Mouse (Mus musculus): Measurements from ENCODE around the gene Allc. TPM values are rescaled to one million over a fixed set of nuclear protein-coding genes. Genes with fewer than 3 reads are reported as not detected.

Gene Allc
- total RNA-seq, 1 experiment = not detected

DNA sequence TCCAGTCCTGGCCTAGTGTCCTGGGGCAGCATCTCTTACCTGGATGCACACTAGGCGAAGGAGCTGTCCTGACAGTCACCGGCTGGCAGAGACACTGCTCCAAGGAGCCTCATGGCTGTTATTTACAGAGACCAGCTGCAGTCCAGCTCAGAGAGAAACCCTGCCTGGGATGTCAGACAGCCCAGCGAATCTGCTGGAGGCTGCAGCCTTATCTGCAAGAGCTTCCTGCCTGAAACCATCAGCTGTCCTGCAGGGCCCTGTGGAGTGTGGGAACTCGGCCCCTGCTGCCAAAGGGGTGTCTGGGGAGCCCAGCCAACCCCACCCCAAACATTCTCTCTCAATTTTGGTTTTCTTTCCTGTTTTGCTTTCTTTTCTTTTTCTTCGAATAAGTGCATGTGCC lies 40.9 kb upstream of the Allc start, which contains the start of gene Colec11:
TSS of gene Colec11 (minus strand) at position 183 of the 400 bp plus-strand sequence.
- H3K4me3 ChIP-seq (ENCODE audit: insufficient read depth in 1 of 2, low read depth in 1 of 2, low read length in 2 of 2, poor library complexity in 1 of 2, severe bottlenecking in 1 of 2) = no peak within 1 kb of the TSS

DNA sequence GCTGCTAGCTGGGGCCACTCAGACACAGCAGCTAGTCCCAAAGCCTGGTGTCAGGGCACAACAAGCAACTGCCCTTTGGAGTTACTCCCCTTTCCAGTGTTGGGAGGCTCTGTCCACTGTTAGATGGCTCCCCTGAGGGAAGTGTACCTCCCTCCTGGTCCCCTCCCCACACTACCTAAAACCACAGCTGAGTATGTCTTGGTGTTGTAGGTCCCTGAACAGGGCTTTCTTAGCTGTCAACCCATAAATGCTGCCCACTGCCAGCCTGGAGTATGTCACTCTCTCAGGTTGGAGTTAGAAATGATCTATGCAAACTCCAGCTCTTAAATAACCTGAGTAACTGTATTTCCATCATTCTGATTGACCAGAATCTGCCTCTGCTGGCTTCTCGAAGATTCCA lies 40.3 kb upstream of the Allc start:
- no peak for TF ChIP-seq HCFC1 (IDR thresholded peaks at IDR 0.05; ENCODE audit: borderline replicate concordance, insufficient read depth, low read length)
- no peak for TF ChIP-seq ZNF384 (IDR thresholded peaks at IDR 0.05; ENCODE audit: low read depth, low read length)
- no peak for TF ChIP-seq ZC3H11A (IDR thresholded peaks at IDR 0.05; ENCODE audit: borderline replicate concordance, low read depth, low read length)
- TF ChIP-seq MAFK (IDR thresholded peaks at IDR 0.05; ENCODE audit: insufficient read depth, low read depth, low read length) = no peak
- TF ChIP-seq CHD2 (IDR thresholded peaks at IDR 0.05; ENCODE audit: low read depth, low read length) = no peak
- Histone ChIP-seq H3K4me1 (ENCODE audit: control insufficient read depth in 2 of 2, insufficient read depth in 2 of 2, low read length in 2 of 2, poor library complexity in 1 of 2) (no peaks in the 10 kb centered on the region), H3K9ac (ENCODE audit: insufficient read depth, low read depth, low read length, poor library complexity, severe bottlenecking) (no peak overlapping the region), H3K36me3 (ENCODE audit: control insufficient read depth, insufficient read depth, low read length, poor library complexity, severe bottlenecking) (no peaks in the 10 kb centered on the region), H3K9me3 (ENCODE audit: control insufficient read depth, insufficient read depth, low read depth, low read length) (no peaks in the 10 kb centered on the region), H3K4me3 (ENCODE audit: insufficient read depth in 1 of 2, low read depth in 1 of 2, low read length in 2 of 2, poor library complexity in 1 of 2, severe bottlenecking in 1 of 2) (no peak overlapping the region), H3K27ac (ENCODE audit: insufficient read depth, low read depth, low read length, poor library complexity, severe bottlenecking) (no peak overlapping the region)
- in situ Hi-C loops (cut with MboI; ENCODE audit: low sequenced_read_pairs in 2 of 2, unreplicated experiment in 2 of 2) = no loop called here
- no peak for DNase-seq (ENCODE audit: low read depth, low spot score)

More for the DNA sequence above, 40.9 kb upstream of the Allc start, which contains the start of gene Colec11:
- DNase-seq (ENCODE audit: low read depth, low spot score) = no peak
- H3K9me3 ChIP-seq (ENCODE audit: control insufficient read depth, insufficient read depth, low read depth, low read length) = no peaks in the 10 kb centered on the region
- no peak within 1 kb of the TSS for H3K27ac ChIP-seq (ENCODE audit: insufficient read depth, low read depth, low read length, poor library complexity, severe bottlenecking)
- no peaks in the 10 kb centered on the region for H3K4me1 ChIP-seq (ENCODE audit: control insufficient read depth in 2 of 2, insufficient read depth in 2 of 2, low read length in 2 of 2, poor library complexity in 1 of 2)
- no peak within 1 kb of the TSS for H3K9ac ChIP-seq (ENCODE audit: insufficient read depth, low read depth, low read length, poor library complexity, severe bottlenecking)
- in situ Hi-C loops (cut with MboI; ENCODE audit: low sequenced_read_pairs in 2 of 2, unreplicated experiment in 2 of 2) = no loop called here
- no peak for TF ChIP-seq MAFK (IDR thresholded peaks at IDR 0.05; ENCODE audit: insufficient read depth, low read depth, low read length)
- TF ChIP-seq CHD2 (IDR thresholded peaks at IDR 0.05; ENCODE audit: low read depth, low read length) = no peak
- no peak for TF ChIP-seq HCFC1 (IDR thresholded peaks at IDR 0.05; ENCODE audit: borderline replicate concordance, insufficient read depth, low read length)
- no peak for TF ChIP-seq ZC3H11A (IDR thresholded peaks at IDR 0.05; ENCODE audit: borderline replicate concordance, low read depth, low read length)
- no peak for TF ChIP-seq ZNF384 (IDR thresholded peaks at IDR 0.05; ENCODE audit: low read depth, low read length)
- H3K36me3 ChIP-seq (ENCODE audit: control insufficient read depth, insufficient read depth, low read length, poor library complexity, severe bottlenecking) = no peaks in the 10 kb centered on the region

DNA sequence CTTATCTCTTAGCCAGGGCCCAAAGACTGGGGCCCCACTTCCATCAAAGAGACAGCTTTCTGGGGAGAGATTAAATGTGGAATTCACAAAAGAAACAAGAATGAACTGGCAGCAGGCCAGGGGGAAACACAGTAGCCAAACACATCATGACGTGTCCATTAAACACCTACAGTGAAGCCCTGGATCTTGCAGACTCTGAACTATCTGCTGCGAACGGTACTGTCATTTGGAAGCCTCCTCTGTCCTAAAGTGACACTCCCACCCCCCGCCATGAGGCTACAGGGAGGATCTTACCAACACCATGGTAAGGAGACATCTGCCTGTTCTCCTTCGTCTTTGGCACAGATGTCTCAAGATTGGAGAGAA lies 39.8 kb upstream of the Allc start:
- H3K4me1 ChIP-seq (ENCODE audit: control insufficient read depth in 2 of 2, insufficient read depth in 2 of 2, low read length in 2 of 2, poor library complexity in 1 of 2) = no peaks in the 10 kb centered on the region
- TF ChIP-seq ZC3H11A (IDR thresholded peaks at IDR 0.05; ENCODE audit: borderline replicate concordance, low read depth, low read length) (no peak), HCFC1 (IDR thresholded peaks at IDR 0.05; ENCODE audit: borderline replicate concordance, insufficient read depth, low read length) (no peak), CHD2 (IDR thresholded peaks at IDR 0.05; ENCODE audit: low read depth, low read length) (no peak), MAFK (IDR thresholded peaks at IDR 0.05; ENCODE audit: insufficient read depth, low read depth, low read length) (no peak), ZNF384 (IDR thresholded peaks at IDR 0.05; ENCODE audit: low read depth, low read length) (no peak)
- in situ Hi-C loops (cut with MboI; ENCODE audit: low sequenced_read_pairs in 2 of 2, unreplicated experiment in 2 of 2) = no loop called here
- no peak for DNase-seq (ENCODE audit: low read depth, low spot score)
- no peaks in the 10 kb centered on the region for H3K36me3 ChIP-seq (ENCODE audit: control insufficient read depth, insufficient read depth, low read length, poor library complexity, severe bottlenecking)
- no peak overlapping the region for H3K9ac ChIP-seq (ENCODE audit: insufficient read depth, low read depth, low read length, poor library complexity, severe bottlenecking)
- no peak overlapping the region for H3K27ac ChIP-seq (ENCODE audit: insufficient read depth, low read depth, low read length, poor library complexity, severe bottlenecking)
- H3K4me3 ChIP-seq (ENCODE audit: insufficient read depth in 1 of 2, low read depth in 1 of 2, low read length in 2 of 2, poor library complexity in 1 of 2, severe bottlenecking in 1 of 2) = no peak overlapping the region
- no peaks in the 10 kb centered on the region for H3K9me3 ChIP-seq (ENCODE audit: control insufficient read depth, insufficient read depth, low read depth, low read length)

DNA sequence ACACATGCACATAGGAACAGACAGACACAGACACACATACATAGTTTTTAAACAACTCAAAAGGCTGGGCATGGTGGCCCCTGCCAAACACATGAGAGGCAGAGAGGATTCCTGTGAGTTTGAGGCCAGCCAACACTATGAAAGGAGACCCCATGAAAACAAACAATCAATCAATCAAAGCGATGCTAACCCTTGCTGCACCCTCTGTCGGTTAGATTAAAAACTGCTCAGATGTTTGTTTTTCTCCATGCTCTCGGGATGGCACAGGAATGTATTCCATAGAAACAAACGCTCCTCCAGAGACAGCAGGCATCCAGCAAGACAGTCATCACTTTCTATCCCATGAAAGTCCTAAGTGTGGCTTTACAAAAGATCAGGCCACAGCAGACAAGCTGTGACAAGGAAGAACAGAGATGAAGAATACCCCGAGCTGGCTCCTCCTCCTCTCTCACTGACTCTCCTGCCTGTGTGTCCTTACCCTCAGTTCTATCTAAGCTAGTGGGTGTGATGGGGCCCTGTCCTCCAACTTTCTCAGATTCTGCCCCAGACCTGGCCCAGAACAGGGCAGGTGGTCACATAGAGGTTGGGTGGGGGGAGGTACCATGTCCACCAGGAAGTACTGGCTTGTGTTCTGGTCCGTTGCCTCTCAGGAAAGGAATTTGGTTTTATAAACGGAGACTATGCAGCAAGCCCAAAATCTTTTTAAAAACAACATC lies 39.3 kb upstream of the Allc start:
- H3K4me1 ChIP-seq (ENCODE audit: control insufficient read depth in 2 of 2, insufficient read depth in 2 of 2, low read length in 2 of 2, poor library complexity in 1 of 2) = no peaks in the 10 kb centered on the region
- no peaks in the 10 kb centered on the region for H3K9me3 ChIP-seq (ENCODE audit: control insufficient read depth, insufficient read depth, low read depth, low read length)
- H3K27ac ChIP-seq (ENCODE audit: insufficient read depth, low read depth, low read length, poor library complexity, severe bottlenecking) = no peak overlapping the region
- in situ Hi-C loops (cut with MboI; ENCODE audit: low sequenced_read_pairs in 2 of 2, unreplicated experiment in 2 of 2) = no loop called here
- H3K4me3 ChIP-seq (ENCODE audit: insufficient read depth in 1 of 2, low read depth in 1 of 2, low read length in 2 of 2, poor library complexity in 1 of 2, severe bottlenecking in 1 of 2) = no peak overlapping the region
- no peak for TF ChIP-seq CHD2 (IDR thresholded peaks at IDR 0.05; ENCODE audit: low read depth, low read length)
- TF ChIP-seq HCFC1 (IDR thresholded peaks at IDR 0.05; ENCODE audit: borderline replicate concordance, insufficient read depth, low read length) = no peak
- no peak for TF ChIP-seq MAFK (IDR thresholded peaks at IDR 0.05; ENCODE audit: insufficient read depth, low read depth, low read length)
- no peak for TF ChIP-seq ZC3H11A (IDR thresholded peaks at IDR 0.05; ENCODE audit: borderline replicate concordance, low read depth, low read length)
- no peak for TF ChIP-seq ZNF384 (IDR thresholded peaks at IDR 0.05; ENCODE audit: low read depth, low read length)
- no peak overlapping the region for H3K9ac ChIP-seq (ENCODE audit: insufficient read depth, low read depth, low read length, poor library complexity, severe bottlenecking)
- no peaks in the 10 kb centered on the region for H3K36me3 ChIP-seq (ENCODE audit: control insufficient read depth, insufficient read depth, low read length, poor library complexity, severe bottlenecking)
- no peak for DNase-seq (ENCODE audit: low read depth, low spot score)
